12 mouse cellular contexts compared by ENCODE assay signal in genomic region chr1:97943908-97944608, GRCm38 (mm10).
"Had no signal": no experiment of that assay in that cellular context is flagged by ENCODE, and none has a peak within 500 bp of the region (broad histone marks: within the 10 kb centered on the region; RNA-seq: fewer than 3 reads in every experiment).

No protein-coding gene starts in this region.

- H3K9ac ChIP-seq: limb, embryonic 15.5 days; liver, embryonic 12.5 days; lung, embryonic 14.5 days; neural tube, embryonic 12.5 days had no signal

- H3K4me3 ChIP-seq: limb, embryonic 15.5 days; liver, embryonic 12.5 days; midbrain, embryonic 10.5 days; neural tube, embryonic 12.5 days had no signal

- H3K27me3 ChIP-seq: limb, embryonic 15.5 days; liver, embryonic 12.5 days; neural tube, embryonic 12.5 days had no signal

- H3K4me2 ChIP-seq: limb, embryonic 15.5 days; liver, embryonic 12.5 days; lung, embryonic 14.5 days; neural tube, embryonic 12.5 days had no signal

- H3K4me1 ChIP-seq: liver, embryonic 12.5 days had no signal

- H3K27ac ChIP-seq: limb, embryonic 15.5 days; liver, embryonic 12.5 days; midbrain, embryonic 10.5 days; neural tube, embryonic 12.5 days had no signal

- H3K36me3 ChIP-seq: limb, embryonic 15.5 days; liver, embryonic 12.5 days; midbrain, embryonic 10.5 days; neural tube, embryonic 12.5 days had no signal

- DNase-seq: layer of hippocampus, postnatal 36 days; lung, embryonic 14.5 days; lung, postnatal 10 days; lung, postnatal 4 days; right cerebral cortex, adult 18-20 months; right cerebral cortex, postnatal 25 days; thymus, postnatal 36 days had no signal

- H3K9me3 ChIP-seq: limb, embryonic 15.5 days; liver, embryonic 12.5 days; midbrain, embryonic 10.5 days; neural tube, embryonic 12.5 days had no signal

- ATAC-seq: liver, embryonic 12.5 days; midbrain, embryonic 16.5 days had no signal
